Mouse (Mus musculus) midbrain, embryonic 11.5 days (tissue): ENCODE measurements around the gene Hdac2. TPM values are rescaled to one million over a fixed set of nuclear protein-coding genes. Genes with fewer than 3 reads are reported as not detected.

Source experiments
- ATAC-seq: fragments of 200-750 bp; cut with Nextera tagmentation; 2 replicates; pipeline ENCODE4 v1.8.0; 2017; ENCODE audit warnings: moderate TSS enrichment, moderate library complexity; ENCODE audit not compliant: low FRiP score
- DNase-seq: peaks from one replicate; pipeline ENCODE4 v3.0.0; 2015; ENCODE audit warnings: low spot score; ENCODE audit errors: missing footprints
- H3K27ac ChIP-seq: fragments of 300-500 bp; sonication (generic); 2 replicates; pipeline ENCODE4 v1.5.1; 2014; ENCODE audit warnings: low read depth, low read length
- H3K27me3 ChIP-seq: fragments of 300-500 bp; sonication (generic); 2 replicates; pipeline ENCODE4 v1.6.1; 2014; ENCODE audit warnings: mild to moderate bottlenecking, low read length, moderate library complexity, mixed read lengths; ENCODE audit not compliant: control insufficient read depth, insufficient read depth
- H3K36me3 ChIP-seq: fragments of 300-500 bp; sonication (generic); 2 replicates; pipeline ENCODE4 v1.6.1; 2014; ENCODE audit warnings: mild to moderate bottlenecking, low read length, moderate library complexity, mixed read lengths; ENCODE audit not compliant: control insufficient read depth, insufficient read depth
- H3K4me1 ChIP-seq: fragments of 300-500 bp; sonication (generic); 2 replicates; pipeline ENCODE4 v1.6.1; 2014; ENCODE audit warnings: low read length; ENCODE audit not compliant: control insufficient read depth, insufficient read depth
- H3K4me2 ChIP-seq: fragments of 300-500 bp; sonication (generic); 2 replicates; pipeline ENCODE4 v1.6.1; 2014; ENCODE audit warnings: mild to moderate bottlenecking, moderate library complexity
- H3K4me3 ChIP-seq: fragments of 300-500 bp; sonication (generic); 2 replicates; pipeline ENCODE4 v1.5.1; 2014; ENCODE audit warnings: low read depth, low read length
- H3K9ac ChIP-seq: fragments of 300-500 bp; sonication (generic); 2 replicates; pipeline ENCODE4 v1.6.1; 2014; ENCODE audit warnings: low read length
- H3K9me3 ChIP-seq: fragments of 300-500 bp; sonication (generic); 2 replicates; pipeline ENCODE4 v1.6.1; 2016; ENCODE audit warnings: low read length; ENCODE audit not compliant: control insufficient read depth
- WGBS: fragments of 180-500 bp; shearing (Covaris S2); extraction: QIAGEN DNeasy Blood & Tissue Kit; methylation state at CpG from one replicate; pipeline ENCODE4 v1.1.7; 2014; 5-methylcytosine and 5-hydroxymethylcytosine counted together
- polyA plus RNA-seq: library from polyadenylated mRNA; unstranded; fragments of >200 nt; fragmentation: Nextera tagmentation; extraction: Ambion mirVana; gene quantifications from 2 replicates; pipeline ENCODE4 v1.2.1, GENCODE M21; 2014

Gene Hdac2
- polyA plus RNA-seq, 1 experiment from 2014 or later, result 440 TPM

DNA sequence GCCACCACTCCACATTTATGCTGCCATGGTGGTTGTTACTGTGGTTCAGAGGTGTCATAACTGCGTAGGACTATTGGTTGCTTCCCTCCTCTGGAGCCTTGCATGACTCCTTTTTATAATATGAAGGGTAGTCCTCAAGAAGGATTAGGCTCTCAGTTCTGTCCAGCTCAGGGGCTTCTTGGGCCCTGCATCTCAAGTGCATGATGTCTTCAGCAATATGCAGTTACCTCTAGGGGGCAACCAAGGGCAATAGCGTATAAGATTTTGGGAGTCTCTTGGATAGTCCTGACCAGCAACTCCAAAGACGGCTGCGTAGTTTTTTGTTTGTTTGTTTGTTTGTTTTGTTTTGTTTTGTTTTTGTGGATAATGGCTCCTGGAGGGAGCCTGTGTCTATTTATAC is 7.5 kb downstream of the Hdac2 start:
- no peak overlapping the region for H3K9ac ChIP-seq
- no peak overlapping the region for H3K4me2 ChIP-seq
- peaks cover 8% of the 10 kb centered on the region; the same call in 1 of the 2 replicates for H3K36me3 ChIP-seq
- no peak overlapping the region for H3K4me3 ChIP-seq
- WGBS, result 91% methylated on average over 4 of the region's 4 CpGs
- no peaks in the 10 kb centered on the region for H3K27me3 ChIP-seq
- no peak for DNase-seq
- no peak overlapping the region for H3K27ac ChIP-seq
- no peak for ATAC-seq
- no peaks in the 10 kb centered on the region for H3K4me1 ChIP-seq
- peaks cover 2% of the 10 kb centered on the region; the same call in 1 of the 2 replicates for H3K9me3 ChIP-seq

DNA sequence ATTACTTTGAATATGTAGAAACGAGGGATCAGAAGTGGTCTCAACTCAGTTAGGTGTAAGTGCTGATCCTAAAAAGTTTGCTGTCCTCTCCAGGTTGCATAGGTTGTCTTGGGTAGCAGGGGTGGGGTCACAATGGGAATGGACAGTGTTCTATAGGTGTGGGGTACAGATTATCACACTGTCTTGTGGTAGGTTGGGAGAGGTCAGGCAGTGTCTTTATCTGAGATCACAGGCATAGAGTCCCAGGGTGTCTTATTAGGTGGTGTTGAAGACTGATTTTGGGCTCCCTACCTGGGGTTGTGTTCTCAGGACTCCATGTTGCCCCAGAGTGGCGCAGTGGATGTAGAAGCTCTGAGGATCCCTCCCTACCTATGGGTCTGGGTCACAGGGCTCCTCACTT is 17.8 kb downstream of the Hdac2 start:
- H3K4me1 ChIP-seq, result no peaks in the 10 kb centered on the region
- no peak overlapping the region for H3K4me2 ChIP-seq
- no peak overlapping the region for H3K4me3 ChIP-seq
- H3K36me3 ChIP-seq, result peaks cover 22% of the 10 kb centered on the region
- no peak for ATAC-seq
- WGBS, result 98% methylated on average over 2 of the region's 2 CpGs
- H3K9me3 ChIP-seq, result no peaks in the 10 kb centered on the region
- no peak for DNase-seq
- no peak overlapping the region for H3K27ac ChIP-seq
- H3K27me3 ChIP-seq, result no peaks in the 10 kb centered on the region
- no peak overlapping the region for H3K9ac ChIP-seq

DNA sequence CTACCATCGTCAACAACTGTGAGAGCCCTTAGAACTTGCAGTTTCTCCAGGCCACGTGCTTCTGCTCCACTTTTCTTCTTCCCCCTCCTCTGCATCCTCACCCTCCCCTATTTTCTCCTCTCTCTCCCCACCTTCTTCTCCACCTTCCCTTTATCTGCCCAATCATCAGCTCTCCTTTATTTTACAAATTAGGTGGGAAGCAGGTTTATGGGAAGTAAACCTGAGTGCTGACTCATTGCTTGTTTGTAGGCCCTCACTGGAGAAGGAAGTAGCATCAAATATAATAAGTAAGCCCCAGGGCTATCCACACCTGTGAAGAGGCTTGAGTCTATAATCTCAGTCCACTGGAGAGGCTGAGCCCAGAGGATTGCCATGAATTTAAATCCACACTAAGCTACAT is 26.5 kb downstream of the Hdac2 start:
- no peak for ATAC-seq
- DNase-seq, result no peak
- Histone ChIP-seq H3K9ac (no peak overlapping the region), H3K27me3 (no peaks in the 10 kb centered on the region), H3K9me3 (no peaks in the 10 kb centered on the region; the same call in 1 of the 2 replicates), H3K4me3 (no peak overlapping the region), H3K4me1 (no peaks in the 10 kb centered on the region), H3K27ac (no peak overlapping the region), H3K36me3 (peaks cover 41% of the 10 kb centered on the region), H3K4me2 (no peak overlapping the region)
- 91% methylated on average over 2 of the region's 2 CpGs for WGBS

GRCm38 (mm10) chr10:37014274-37015107 is 40.1 kb downstream of the Hdac2 start:
- H3K9me3 ChIP-seq, result no peaks in the 10 kb centered on the region; the same call in 1 of the 2 replicates
- no peaks in the 10 kb centered on the region for H3K36me3 ChIP-seq
- H3K27me3 ChIP-seq, result no peaks in the 10 kb centered on the region
- DNase-seq (peak; percentile 94), ATAC-seq (peak; percentile 93)
- H3K4me2 ChIP-seq, result no peak overlapping the region
- no peak overlapping the region for H3K9ac ChIP-seq
- H3K4me3 ChIP-seq, result no peak overlapping the region
- H3K4me1 ChIP-seq, result no peaks in the 10 kb centered on the region
- WGBS, result 53% methylated on average over 8 of the region's 8 CpGs
- no peak overlapping the region for H3K27ac ChIP-seq

DNA sequence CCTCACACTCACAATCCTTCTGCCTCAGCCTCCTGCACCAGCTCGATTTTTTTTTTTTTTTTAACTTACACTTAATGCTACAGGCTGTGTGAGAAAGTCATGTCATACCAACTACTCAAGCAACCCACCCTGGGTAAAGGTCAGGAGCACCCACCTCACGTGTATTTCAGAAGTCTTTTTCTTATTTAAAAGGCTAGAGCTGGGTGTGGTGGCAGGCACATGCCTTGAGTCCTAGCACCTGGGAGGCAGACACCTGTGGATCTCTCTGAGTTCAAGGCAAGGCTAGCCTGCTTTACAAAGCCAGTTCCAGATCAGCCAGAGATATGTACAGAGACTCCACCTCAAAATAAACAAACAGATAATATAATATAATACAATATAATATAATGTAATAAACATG is 41.4 kb downstream of the Hdac2 start:
- Histone ChIP-seq H3K9ac (no peak overlapping the region), H3K36me3 (no peaks in the 10 kb centered on the region), H3K27me3 (no peaks in the 10 kb centered on the region), H3K9me3 (no peaks in the 10 kb centered on the region; the same call in 1 of the 2 replicates), H3K4me3 (no peak overlapping the region), H3K4me1 (no peaks in the 10 kb centered on the region), H3K27ac (no peak overlapping the region), H3K4me2 (no peak overlapping the region)
- 0 out of 2 replicates have a peak, but pooled peaks have one; percentile 15 for ATAC-seq
- 64% methylated on average over 2 of the region's 2 CpGs for WGBS
- DNase-seq, result no peak

DNA sequence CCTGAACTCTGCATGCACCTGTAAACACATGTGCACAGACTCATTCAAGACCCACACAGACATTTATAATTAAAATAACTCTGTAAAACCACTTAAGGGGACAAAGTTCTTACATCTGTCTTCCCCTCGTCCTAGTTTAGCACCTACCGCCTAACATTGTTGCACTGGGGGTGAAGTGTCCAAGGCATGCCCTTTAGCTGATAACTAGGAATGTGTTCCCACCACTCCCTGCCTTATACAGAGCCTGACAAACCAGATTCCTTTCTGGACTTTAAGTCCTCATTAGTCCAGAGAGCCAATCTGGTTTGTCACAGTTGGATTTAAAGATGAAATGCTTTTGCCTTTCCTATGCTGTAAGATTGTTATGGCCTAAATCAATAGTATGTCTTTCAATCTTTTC is 41.9 kb downstream of the Hdac2 start:
- H3K9me3 ChIP-seq, result no peaks in the 10 kb centered on the region; the same call in 1 of the 2 replicates
- no peaks in the 10 kb centered on the region for H3K36me3 ChIP-seq
- 86% methylated on average over 2 of the region's 2 CpGs for WGBS
- H3K4me3 ChIP-seq, result no peak overlapping the region
- H3K27ac ChIP-seq, result no peak overlapping the region
- no peak for ATAC-seq
- no peaks in the 10 kb centered on the region for H3K4me1 ChIP-seq
- no peak for DNase-seq
- H3K4me2 ChIP-seq, result no peak overlapping the region
- H3K9ac ChIP-seq, result no peak overlapping the region
- no peaks in the 10 kb centered on the region for H3K27me3 ChIP-seq

DNA sequence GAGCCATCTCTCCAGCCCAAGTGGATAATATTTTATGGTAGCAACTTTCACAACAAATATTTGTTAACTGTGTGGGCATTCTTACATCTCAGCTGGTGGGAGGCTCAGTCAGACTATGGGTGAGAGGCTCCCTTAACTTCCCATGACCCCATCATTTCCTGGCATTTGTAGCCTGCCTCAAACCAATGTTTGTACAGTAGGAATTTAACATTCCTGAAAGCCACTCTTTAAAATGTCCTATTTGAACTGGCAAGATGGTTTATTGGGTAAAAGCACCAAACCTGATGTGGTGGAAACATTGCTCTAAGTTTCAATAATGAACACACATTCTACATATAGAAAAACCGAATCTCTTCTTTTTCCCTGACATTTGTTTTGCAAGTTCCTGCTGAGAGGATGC is 50.0 kb downstream of the Hdac2 start:
- Histone ChIP-seq H3K27me3 (no peaks in the 10 kb centered on the region), H3K36me3 (no peaks in the 10 kb centered on the region), H3K9ac (no peak overlapping the region), H3K27ac (no peak overlapping the region), H3K4me1 (no peaks in the 10 kb centered on the region), H3K4me3 (no peak overlapping the region), H3K4me2 (no peak overlapping the region), H3K9me3 (no peaks in the 10 kb centered on the region)
- peak; percentile 69 for DNase-seq
- 80% methylated on average over 1 of the region's 1 CpGs for WGBS
- ATAC-seq, result no peak

GRCm38 (mm10) chr10:37028651-37029050 is 54.3 kb downstream of the Hdac2 start:
- Histone ChIP-seq H3K27ac (no peak overlapping the region), H3K9ac (no peak overlapping the region), H3K36me3 (no peaks in the 10 kb centered on the region), H3K27me3 (no peaks in the 10 kb centered on the region), H3K4me2 (no peak overlapping the region), H3K4me3 (no peak overlapping the region), H3K9me3 (no peaks in the 10 kb centered on the region), H3K4me1 (no peaks in the 10 kb centered on the region)
- peak; percentile 49 for DNase-seq
- no peak for ATAC-seq
- 75% methylated on average over 2 of the region's 2 CpGs for WGBS

GRCm38 (mm10) chr10:37035090-37035497 is 60.8 kb downstream of the Hdac2 start:
- Histone ChIP-seq H3K36me3 (no peaks in the 10 kb centered on the region), H3K27me3 (no peaks in the 10 kb centered on the region), H3K9ac (no peak overlapping the region), H3K4me2 (no peak overlapping the region), H3K4me3 (no peak overlapping the region), H3K9me3 (no peaks in the 10 kb centered on the region), H3K4me1 (no peaks in the 10 kb centered on the region), H3K27ac (no peak overlapping the region)
- DNase-seq, result peak; percentile 78
- no peak for ATAC-seq
- WGBS, result 84% methylated on average over 7 of the region's 7 CpGs
